Mouse (Mus musculus): Measurements from ENCODE around the gene Lhpp. TPM values are rescaled to one million over a fixed set of nuclear protein-coding genes. Genes with fewer than 3 reads are reported as not detected.

The Lhpp gene
- polyA plus RNA-seq, 1 experiment from 2014 or later, result 20.4 TPM

DNA sequence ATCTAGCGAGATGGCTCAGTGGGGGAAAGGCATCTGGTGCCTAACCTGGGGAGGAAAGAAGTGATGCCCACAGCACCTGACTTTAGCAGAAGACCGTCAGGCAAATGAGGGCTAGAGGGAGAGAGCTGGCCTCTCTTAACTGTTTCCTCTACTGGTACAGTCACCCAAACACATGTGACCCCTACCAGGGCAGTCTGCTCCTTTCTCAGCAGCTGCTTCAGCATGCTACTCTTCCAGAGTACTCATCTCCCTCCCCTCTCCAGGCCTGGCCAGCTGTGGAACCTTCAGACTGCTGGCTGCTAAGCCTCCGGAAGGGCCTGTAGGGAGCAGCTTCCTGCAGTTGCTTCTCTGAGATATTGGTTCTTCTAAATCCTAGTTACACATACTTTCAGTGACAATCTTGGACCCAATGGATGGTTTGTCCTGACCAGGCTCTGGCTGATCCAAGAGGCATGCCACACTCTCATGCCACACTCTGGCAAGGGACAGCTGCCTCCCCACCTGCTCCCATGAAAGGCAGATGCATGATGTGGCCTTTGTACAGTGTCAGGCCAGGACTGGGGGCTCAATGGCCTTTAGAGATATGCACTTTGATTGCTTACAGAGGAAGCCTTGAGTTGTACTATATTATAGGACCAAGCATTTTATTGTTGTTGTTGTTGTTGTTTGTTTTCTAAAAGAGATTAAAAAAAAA lies 137.8 kb downstream of the Lhpp start:
- Histone ChIP-seq H3K4me2 (replicated peaks; ENCODE audit: low read depth, low read length) (no peak overlapping the region), H3K4me1 (replicated peaks; ENCODE audit: control insufficient read depth, insufficient read depth, low read length) (no peaks in the 10 kb centered on the region), H3K27ac (ENCODE audit: low read depth, low read length) (no peak overlapping the region), H3K9me3 (ENCODE audit: control insufficient read depth, low read length) (no peaks in the 10 kb centered on the region), H3K9ac (ENCODE audit: low read depth, low read length) (no peak overlapping the region), H3K36me3 (ENCODE audit: control insufficient read depth, insufficient read depth, low read length) (no peaks in the 10 kb centered on the region), H3K4me3 (ENCODE audit: low read depth, low read length) (no peak overlapping the region), H3K27me3 (ENCODE audit: control insufficient read depth, insufficient read depth, low read length) (no peaks in the 10 kb centered on the region)
- DNase-seq (ENCODE audit: low spot score) (no peak), ATAC-seq (ENCODE audit: low FRiP score) (no peak)
- WGBS, result 83% methylated on average over 3 of the region's 3 CpGs

DNA sequence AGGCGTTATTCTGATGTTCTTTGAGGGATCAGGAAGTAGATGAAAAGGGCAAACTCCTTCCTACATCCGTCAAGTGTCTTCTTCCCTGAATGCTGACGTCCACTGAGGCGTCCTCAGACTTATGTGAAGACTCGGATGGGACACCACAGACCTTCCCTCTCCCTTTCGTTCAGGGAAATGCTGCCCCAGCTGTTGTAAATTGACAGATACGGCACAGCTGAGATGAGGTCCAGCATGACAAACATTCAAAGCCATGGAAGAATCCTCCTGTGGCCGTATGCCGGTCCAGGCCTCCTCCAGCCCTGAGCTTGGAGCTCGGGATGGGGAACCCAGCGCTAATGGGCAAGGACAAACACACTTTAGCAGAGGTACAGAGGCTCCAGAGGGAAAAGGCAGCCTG lies 139.1 kb downstream of the Lhpp start:
- 90% methylated on average over 11 of the region's 11 CpGs for WGBS
- no peak overlapping the region for H3K9ac ChIP-seq (ENCODE audit: low read depth, low read length)
- H3K27me3 ChIP-seq (ENCODE audit: control insufficient read depth, insufficient read depth, low read length), result no peaks in the 10 kb centered on the region
- no peak for ATAC-seq (ENCODE audit: low FRiP score)
- no peak for DNase-seq (ENCODE audit: low spot score)
- peaks cover 7% of the 10 kb centered on the region for H3K4me1 ChIP-seq (replicated peaks; ENCODE audit: control insufficient read depth, insufficient read depth, low read length)
- no peaks in the 10 kb centered on the region for H3K9me3 ChIP-seq (ENCODE audit: control insufficient read depth, low read length)
- no peak overlapping the region for H3K4me3 ChIP-seq (ENCODE audit: low read depth, low read length)
- no peak overlapping the region for H3K4me2 ChIP-seq (replicated peaks; ENCODE audit: low read depth, low read length)
- no peak overlapping the region for H3K27ac ChIP-seq (ENCODE audit: low read depth, low read length)
- no peaks in the 10 kb centered on the region for H3K36me3 ChIP-seq (ENCODE audit: control insufficient read depth, insufficient read depth, low read length)

DNA sequence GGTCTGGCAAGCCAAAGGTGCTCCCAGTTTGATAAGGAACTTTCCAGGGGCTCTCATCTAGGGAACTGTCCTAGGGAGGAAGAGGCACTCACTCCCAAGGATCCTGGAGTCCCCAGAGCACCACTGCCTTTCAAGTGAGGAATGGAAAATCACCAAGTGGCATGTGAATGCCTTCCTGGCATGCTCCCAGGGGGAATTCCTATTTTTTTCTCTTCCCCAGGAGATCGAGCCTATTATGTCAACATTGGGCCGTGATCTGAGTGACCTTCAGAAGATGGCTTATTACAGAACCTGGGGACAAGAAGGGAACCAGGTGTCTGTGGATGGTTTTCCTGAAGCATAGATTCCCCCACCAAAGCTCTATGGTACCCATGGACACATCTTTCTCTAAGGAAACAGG lies 141.3 kb downstream of the Lhpp start:
- H3K4me2 ChIP-seq (replicated peaks; ENCODE audit: low read depth, low read length), result no peak overlapping the region
- WGBS, result 76% methylated on average over 2 of the region's 2 CpGs
- no peaks in the 10 kb centered on the region for H3K9me3 ChIP-seq (ENCODE audit: control insufficient read depth, low read length)
- no peak for DNase-seq (ENCODE audit: low spot score)
- H3K9ac ChIP-seq (ENCODE audit: low read depth, low read length), result no peak overlapping the region
- peaks cover 11% of the 10 kb centered on the region for H3K4me1 ChIP-seq (replicated peaks; ENCODE audit: control insufficient read depth, insufficient read depth, low read length)
- H3K27ac ChIP-seq (ENCODE audit: low read depth, low read length), result no peak overlapping the region
- no peak overlapping the region for H3K4me3 ChIP-seq (ENCODE audit: low read depth, low read length)
- H3K27me3 ChIP-seq (ENCODE audit: control insufficient read depth, insufficient read depth, low read length), result no peaks in the 10 kb centered on the region
- H3K36me3 ChIP-seq (ENCODE audit: control insufficient read depth, insufficient read depth, low read length), result no peaks in the 10 kb centered on the region
- no peak for ATAC-seq (ENCODE audit: low FRiP score)

DNA sequence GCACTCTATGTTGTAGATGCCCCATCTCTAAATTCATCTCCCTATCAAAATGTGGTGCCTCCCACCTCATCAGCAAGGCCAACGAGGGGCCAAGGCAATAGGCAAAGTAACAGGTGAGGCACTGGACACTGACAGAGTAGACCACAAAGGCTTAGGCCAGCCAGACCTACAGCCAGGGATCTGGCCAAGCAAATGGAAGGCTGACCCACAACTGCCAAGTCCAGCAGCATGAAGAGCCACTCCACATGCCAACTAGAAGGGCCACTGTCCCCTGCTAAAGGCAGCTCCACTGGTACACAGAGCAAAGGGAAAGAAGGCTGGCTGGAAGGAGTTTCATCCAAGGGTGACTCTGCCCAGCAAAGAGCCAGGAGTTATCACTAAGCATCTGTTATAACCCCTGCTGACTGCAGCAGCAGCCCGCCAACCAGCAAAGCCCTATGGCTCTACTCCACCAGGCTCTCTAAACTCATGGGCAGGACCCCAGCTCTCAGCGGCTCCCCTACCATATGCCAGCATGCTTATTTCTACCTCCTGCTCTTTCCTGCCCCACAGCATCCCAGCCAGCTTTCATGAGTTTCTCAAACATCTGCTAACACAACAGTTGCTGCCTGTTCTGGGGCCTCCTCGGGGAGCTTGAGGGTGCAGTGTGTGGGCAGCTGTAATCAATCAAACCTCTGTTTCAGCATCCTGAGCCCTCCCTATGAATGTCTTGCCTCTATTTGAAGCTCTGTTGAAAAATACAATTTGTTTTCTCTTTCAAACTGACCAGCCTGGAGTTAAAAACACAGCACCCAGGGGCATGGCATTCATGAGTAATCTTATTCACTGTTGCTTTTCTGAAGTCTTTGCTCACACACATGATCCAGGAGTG lies 143.3 kb downstream of the Lhpp start:
- no peak overlapping the region for H3K4me3 ChIP-seq (ENCODE audit: low read depth, low read length)
- no peaks in the 10 kb centered on the region for H3K9me3 ChIP-seq (ENCODE audit: control insufficient read depth, low read length)
- H3K27me3 ChIP-seq (ENCODE audit: control insufficient read depth, insufficient read depth, low read length), result no peaks in the 10 kb centered on the region
- no peaks in the 10 kb centered on the region for H3K36me3 ChIP-seq (ENCODE audit: control insufficient read depth, insufficient read depth, low read length)
- H3K4me2 ChIP-seq (replicated peaks; ENCODE audit: low read depth, low read length), result no peak overlapping the region
- H3K27ac ChIP-seq (ENCODE audit: low read depth, low read length), result peak overlapping the region; percentile 70
- ATAC-seq (ENCODE audit: low FRiP score), result peak; percentile 33; the same call in 1 of the 2 replicates
- WGBS, result 51% methylated on average over 4 of the region's 4 CpGs
- no peak overlapping the region for H3K9ac ChIP-seq (ENCODE audit: low read depth, low read length)
- peak; percentile 31 for DNase-seq (ENCODE audit: low spot score)
- peaks cover 11% of the 10 kb centered on the region for H3K4me1 ChIP-seq (replicated peaks; ENCODE audit: control insufficient read depth, insufficient read depth, low read length)

DNA sequence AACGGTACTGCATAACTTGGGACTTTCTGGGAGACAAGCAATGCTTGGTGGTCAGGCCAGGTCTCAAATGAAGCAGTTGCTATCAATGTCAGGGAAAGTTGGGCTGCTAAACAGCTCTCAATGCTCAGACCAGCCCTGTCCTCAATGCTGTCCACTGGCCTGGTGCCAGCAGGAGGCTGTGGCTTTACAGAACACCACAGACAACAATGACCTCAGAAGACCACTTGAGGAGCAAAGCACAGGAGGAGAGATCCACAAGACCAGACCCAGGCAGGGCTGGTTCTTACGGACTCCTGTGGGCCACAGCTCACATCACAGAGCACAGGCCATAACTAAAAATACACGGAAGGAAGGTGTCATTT lies 143.9 kb downstream of the Lhpp start:
- 59% methylated on average over 3 of the region's 3 CpGs for WGBS
- Histone ChIP-seq H3K4me1 (replicated peaks; ENCODE audit: control insufficient read depth, insufficient read depth, low read length) (peaks cover 11% of the 10 kb centered on the region), H3K4me3 (ENCODE audit: low read depth, low read length) (no peak overlapping the region), H3K27me3 (ENCODE audit: control insufficient read depth, insufficient read depth, low read length) (no peaks in the 10 kb centered on the region), H3K27ac (ENCODE audit: low read depth, low read length) (peak overlapping the region; percentile 70), H3K9me3 (ENCODE audit: control insufficient read depth, low read length) (no peaks in the 10 kb centered on the region), H3K9ac (ENCODE audit: low read depth, low read length) (no peak overlapping the region), H3K4me2 (replicated peaks; ENCODE audit: low read depth, low read length) (no peak overlapping the region), H3K36me3 (ENCODE audit: control insufficient read depth, insufficient read depth, low read length) (no peaks in the 10 kb centered on the region)
- peak; percentile 12 for DNase-seq (ENCODE audit: low spot score)
- ATAC-seq (ENCODE audit: low FRiP score), result no peak; the same call in 1 of the 2 replicates

Other genes with a start within 250 kb of the Lhpp start
- gene Oat, start 34.2 kb upstream of the Lhpp start, polyA plus RNA-seq (2014; fragmentation: Nextera tagmentation; extraction: Ambion mirVana), result 138 and 144 TPM in 2 replicates
- gene Nkx1-2, start 11.0 kb upstream of the Lhpp start, polyA plus RNA-seq (2014; fragmentation: Nextera tagmentation; extraction: Ambion mirVana), result 4.5 and 6.8 TPM in 2 replicates
- 16.9 and 17.0 TPM in 2 replicates for gene Fam53b, start 203.2 kb downstream of the Lhpp start, polyA plus RNA-seq (2014; fragmentation: Nextera tagmentation; extraction: Ambion mirVana)
- gene Eef1akmt2, start 242.0 kb downstream of the Lhpp start, polyA plus RNA-seq (2014; fragmentation: Nextera tagmentation; extraction: Ambion mirVana), result 93.0 and 93.5 TPM in 2 replicates
- gene Abraxas2, start 248.6 kb downstream of the Lhpp start, polyA plus RNA-seq (2014; fragmentation: Nextera tagmentation; extraction: Ambion mirVana), result 39.0 TPM in 2 replicates